ENCODE assay signal across 16 mouse cellular contexts in the genomic region with DNA sequence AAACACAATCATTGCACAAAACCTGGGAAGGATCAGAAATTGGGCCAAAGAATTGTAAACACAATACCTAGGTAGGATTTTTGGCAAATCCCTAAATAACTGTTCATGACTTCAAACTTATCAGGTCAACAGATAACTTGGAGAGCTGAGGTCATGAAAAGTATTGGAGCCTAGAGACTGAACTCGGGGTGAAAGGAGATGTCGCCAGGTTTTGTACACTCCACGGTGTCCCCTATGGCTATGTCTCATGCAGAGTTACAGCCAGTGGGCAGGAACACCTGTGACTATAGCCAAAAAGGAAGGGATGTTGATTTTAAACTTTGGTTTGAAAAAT.
"Had no signal": no experiment of that assay in that cellular context is flagged by ENCODE, and none has a peak within 500 bp of the region (broad histone marks: within the 10 kb centered on the region; RNA-seq: fewer than 3 reads in every experiment).

No protein-coding gene starts in this region.

- H3K9ac ChIP-seq: neural tube, embryonic 13.5 days; neural tube, embryonic 15.5 days; stomach, embryonic 15.5 days had no signal

- H3K4me2 ChIP-seq: neural tube, embryonic 13.5 days; stomach, embryonic 15.5 days had no signal

- H3K36me3 ChIP-seq: neural tube, embryonic 13.5 days; neural tube, embryonic 15.5 days; stomach, embryonic 15.5 days had no signal

- H3K27ac ChIP-seq: neural tube, embryonic 13.5 days; stomach, embryonic 15.5 days; stomach, postnatal 0 days had no signal

- DNase-seq: retina, postnatal 1 day; right cerebral cortex, adult 18-20 months; right cerebral cortex, postnatal 14 days; right cerebral cortex, postnatal 25 days; right cerebral cortex, postnatal 4 days; spleen, adult 18-20 months; thymus, adult 18-20 months; thymus, adult 2 months; thymus, postnatal 14 days; thymus, postnatal 25 days; thymus, postnatal 36 days; thymus, postnatal 4 days had no signal

- H3K4me1 ChIP-seq: stomach, embryonic 15.5 days had no signal

- H3K4me3 ChIP-seq: neural tube, embryonic 13.5 days; neural tube, embryonic 15.5 days; stomach, embryonic 15.5 days had no signal

- H3K9me3 ChIP-seq: neural tube, embryonic 13.5 days; neural tube, embryonic 15.5 days; stomach, embryonic 15.5 days had no signal

- H3K27me3 ChIP-seq: neural tube, embryonic 15.5 days; stomach, embryonic 15.5 days had no signal
